Comparison of ENCODE assay signal across 9 mouse cellular contexts in genomic region chr1:153746728-153747127, GRCm38 (mm10). TPM values are rescaled to one million over a fixed set of nuclear protein-coding genes. Genes with fewer than 3 reads are reported as not detected.
DNase-seq lines count a peak whose midpoint lies in the region; ATAC-seq and TF ChIP-seq lines count a peak whose summit lies in the region.
"Had no signal": no experiment of that assay in that cellular context is flagged by ENCODE, and none has a peak within 500 bp of the region (broad histone marks: within the 10 kb centered on the region; RNA-seq: fewer than 3 reads in every experiment).

No protein-coding gene starts in this region.

- WGBS in hindbrain, embryonic 16.5 days: 2% methylated on average over 12 of the region's 12 CpGs
- WGBS in liver, embryonic 11.5 days: 6% methylated on average over 12 of the region's 12 CpGs
- WGBS in neural tube, embryonic 13.5 days: 2% methylated on average over 12 of the region's 12 CpGs

- TF ChIP-seq POLR2A in bone marrow macrophage, adult 2 months (IDR thresholded peaks at IDR 0.05; ENCODE audit: borderline replicate concordance, low read depth, low read length): no peak
- TF ChIP-seq POLR2A in embryonic fibroblast, embryonic 13.5 days (IDR thresholded peaks at IDR 0.05; ENCODE audit: low read depth, low read length): 0 out of 2 replicates have a peak, but pooled peaks have one; percentile 12

- 0 out of 2 replicates have a peak overlapping the region, but pooled peaks have one; percentile 33 for H3K9ac ChIP-seq in hindbrain, embryonic 16.5 days (ENCODE audit: low read depth, low read length)
- H3K9ac ChIP-seq in liver, embryonic 11.5 days (ENCODE audit: low read depth, low read length): no peak overlapping the region
- H3K9ac ChIP-seq in neural tube, embryonic 13.5 days: peak overlapping the region; percentile 35; the same call in 1 of the 2 replicates
- H3K9ac ChIP-seq: heart, embryonic 15.5 days had no signal

- H3K27me3 ChIP-seq in hindbrain, embryonic 16.5 days (replicated peaks; ENCODE audit: control insufficient read depth, insufficient read depth, low read length): no peaks in the 10 kb centered on the region
- peaks cover 3% of the 10 kb centered on the region; the same call in 1 of the 2 replicates for H3K27me3 ChIP-seq in liver, embryonic 11.5 days (replicated peaks; ENCODE audit: control insufficient read depth, insufficient read depth, low read length)
- H3K27me3 ChIP-seq in neural tube, embryonic 13.5 days: no peaks in the 10 kb centered on the region

- peaks cover 18% of the 10 kb centered on the region for H3K4me1 ChIP-seq in bone marrow macrophage, adult 2 months (ENCODE audit: control insufficient read depth, insufficient read depth, low read length)
- H3K4me1 ChIP-seq in embryonic fibroblast, embryonic 13.5 days (ENCODE audit: control insufficient read depth, insufficient read depth, low read length): peaks cover 11% of the 10 kb centered on the region
- H3K4me1 ChIP-seq in hindbrain, embryonic 16.5 days (ENCODE audit: control insufficient read depth, insufficient read depth, low read depth, low read length): peaks cover 16% of the 10 kb centered on the region
- peaks cover 11% of the 10 kb centered on the region for H3K4me1 ChIP-seq in liver, embryonic 11.5 days (replicated peaks; ENCODE audit: control insufficient read depth, insufficient read depth, low read length)
- H3K4me1 ChIP-seq in neural tube, embryonic 13.5 days (replicated peaks): peaks cover 91% of the 10 kb centered on the region

- no peaks in the 10 kb centered on the region for H3K36me3 ChIP-seq in hindbrain, embryonic 16.5 days (ENCODE audit: control insufficient read depth, insufficient read depth, low read length)
- no peaks in the 10 kb centered on the region for H3K36me3 ChIP-seq in liver, embryonic 11.5 days (ENCODE audit: control insufficient read depth, insufficient read depth, low read length)
- H3K36me3 ChIP-seq in neural tube, embryonic 13.5 days: no peaks in the 10 kb centered on the region
- H3K36me3 ChIP-seq: heart, embryonic 15.5 days had no signal

- TF ChIP-seq CTCF in bone marrow macrophage, adult 2 months (IDR thresholded peaks at IDR 0.05; ENCODE audit: low read depth, low read length): peak; percentile 77
- peak; percentile 89 for TF ChIP-seq CTCF in embryonic fibroblast, embryonic 13.5 days (IDR thresholded peaks at IDR 0.05; ENCODE audit: borderline replicate concordance, insufficient read depth, low read length)

- no peaks in the 10 kb centered on the region for H3K9me3 ChIP-seq in hindbrain, embryonic 16.5 days (ENCODE audit: control insufficient read depth, low read length)
- H3K9me3 ChIP-seq in liver, embryonic 11.5 days (ENCODE audit: control insufficient read depth, low read length): no peaks in the 10 kb centered on the region
- no peaks in the 10 kb centered on the region for H3K9me3 ChIP-seq in neural tube, embryonic 13.5 days
- H3K9me3 ChIP-seq: heart, embryonic 15.5 days had no signal

- DNase-seq in urinary bladder, postnatal 25 days (ENCODE audit: low spot score): peak; percentile 72
- DNase-seq in urinary bladder, postnatal 4 days (ENCODE audit: low spot score in 2 of 2): no peak
- DNase-seq in liver, embryonic 11.5 days (ENCODE audit: low spot score): peak; percentile 64
- peak; percentile 79 for DNase-seq in thymus, postnatal 25 days

- no peak overlapping the region for H3K4me3 ChIP-seq in bone marrow macrophage, adult 2 months (ENCODE audit: insufficient read depth, low read length)
- H3K4me3 ChIP-seq in embryonic fibroblast, embryonic 13.5 days (ENCODE audit: insufficient read depth, low read length): no peak overlapping the region
- H3K4me3 ChIP-seq in hindbrain, embryonic 16.5 days (ENCODE audit: low read length): no peak overlapping the region
- H3K4me3 ChIP-seq in liver, embryonic 11.5 days (ENCODE audit: low read depth, low read length): no peak overlapping the region
- H3K4me3 ChIP-seq in neural tube, embryonic 13.5 days: no peak overlapping the region
- H3K4me3 ChIP-seq: heart, embryonic 15.5 days had no signal

- H3K4me2 ChIP-seq in hindbrain, embryonic 16.5 days (ENCODE audit: low read length): no peak overlapping the region
- no peak overlapping the region for H3K4me2 ChIP-seq in liver, embryonic 11.5 days
- H3K4me2 ChIP-seq in neural tube, embryonic 13.5 days: no peak overlapping the region

- no peak overlapping the region for H3K27ac ChIP-seq in bone marrow macrophage, adult 2 months (ENCODE audit: insufficient read depth, low read depth, low read length)
- H3K27ac ChIP-seq in embryonic fibroblast, embryonic 13.5 days (ENCODE audit: insufficient read depth, low read length): no peak overlapping the region
- H3K27ac ChIP-seq in hindbrain, embryonic 16.5 days (ENCODE audit: low read depth, low read length): no peak overlapping the region
- H3K27ac ChIP-seq in liver, embryonic 11.5 days (ENCODE audit: low read depth, low read length): no peak overlapping the region
- H3K27ac ChIP-seq in neural tube, embryonic 13.5 days (replicated peaks): 0 out of 2 replicates have a peak overlapping the region, but pooled peaks have one; percentile 42

- ATAC-seq in hindbrain, embryonic 16.5 days: no peak
- no peak for ATAC-seq in liver, embryonic 11.5 days (replicated peaks; ENCODE audit: low FRiP score)
- ATAC-seq in neural tube, embryonic 13.5 days (ENCODE audit: low read depth): peak; percentile 20; the same call in 1 of the 2 replicates

RNA-seq across cellular contexts. Expression of gene Rnasel, which starts 2.5 kb away (rescaled TPM):
- polyA plus RNA-seq in bone marrow macrophage, adult 2 months (2012; ENCODE audit: insufficient read depth, insufficient read length, missing spikeins): 103 and 119 TPM in 2 replicates
- 4.1 and 5.6 TPM in 2 replicates for polyA plus RNA-seq in embryonic fibroblast, embryonic 13.5 days (2011; ENCODE audit: insufficient read length, low read depth, missing spikeins)
- polyA plus RNA-seq in hindbrain, embryonic 16.5 days (2015; fragmentation: Nextera tagmentation; extraction: Ambion mirVana): 32.3 and 34.5 TPM in 2 replicates
- polyA plus RNA-seq in liver, embryonic 11.5 days (2014; fragmentation: Nextera tagmentation; extraction: Ambion mirVana): 5.4 and 7.2 TPM in 2 replicates
- polyA plus RNA-seq in neural tube, embryonic 13.5 days (2015; fragmentation: Nextera tagmentation; extraction: Ambion mirVana): 38.8 and 43.6 TPM in 2 replicates

RNA-seq across cellular contexts. Expression of gene Rgs16, which starts 6.6 kb away (rescaled TPM):
- 0.23 and 0.35 TPM in 2 replicates for polyA plus RNA-seq in bone marrow macrophage, adult 2 months (2012; ENCODE audit: insufficient read depth, insufficient read length, missing spikeins)
- polyA plus RNA-seq in embryonic fibroblast, embryonic 13.5 days (2011; ENCODE audit: insufficient read length, low read depth, missing spikeins): 21.7 and 52.7 TPM in 2 replicates
- 13.3 and 14.0 TPM in 2 replicates for polyA plus RNA-seq in hindbrain, embryonic 16.5 days (2015; fragmentation: Nextera tagmentation; extraction: Ambion mirVana)
- 0.94 and 1.3 TPM in 2 replicates for polyA plus RNA-seq in liver, embryonic 11.5 days (2014; fragmentation: Nextera tagmentation; extraction: Ambion mirVana)
- polyA plus RNA-seq in neural tube, embryonic 13.5 days (2015; fragmentation: Nextera tagmentation; extraction: Ambion mirVana): 22.9 and 28.1 TPM in 2 replicates

Comparison
In these comparisons a context has a peak if more than half of its experiments do, and no peak if none do; other contexts are left out.
1. DNase-seq: peak in urinary bladder, postnatal 25 days (single experiment), liver, embryonic 11.5 days (single experiment) and thymus, postnatal 25 days (single experiment); none in urinary bladder, postnatal 4 days (0 of 2).